Comparison of ENCODE assay signal across 16 mouse cellular contexts in the genomic region with DNA sequence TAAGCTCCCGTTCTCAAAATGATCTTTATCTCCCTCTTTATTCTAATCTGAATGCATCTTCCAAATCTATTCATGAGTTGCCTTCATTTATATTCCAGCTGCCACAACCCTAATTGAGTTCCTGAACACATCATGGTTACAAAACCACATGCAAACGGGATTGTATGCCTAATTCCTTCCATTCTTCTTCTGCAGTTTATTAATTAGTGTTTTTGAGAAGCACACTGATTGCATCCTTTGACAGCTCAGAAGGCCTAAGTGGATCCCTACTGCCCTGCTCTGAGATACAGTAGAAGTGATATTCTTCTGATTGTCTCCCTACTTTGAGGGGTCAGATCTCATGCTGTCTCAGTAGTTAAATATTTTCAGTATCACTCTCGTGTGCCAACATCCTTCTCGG.
"Had no signal": no experiment of that assay in that cellular context is flagged by ENCODE, and none has a peak within 500 bp of the region (broad histone marks: within the 10 kb centered on the region; RNA-seq: fewer than 3 reads in every experiment).

No protein-coding gene starts in this region.

- H3K9me3 ChIP-seq: neural tube, embryonic 13.5 days; neural tube, embryonic 15.5 days; stomach, embryonic 15.5 days had no signal

- H3K4me1 ChIP-seq: neural tube, embryonic 13.5 days; neural tube, embryonic 15.5 days; stomach, embryonic 15.5 days had no signal

- H3K27me3 ChIP-seq: neural tube, embryonic 13.5 days; neural tube, embryonic 15.5 days; stomach, embryonic 15.5 days had no signal

- H3K27ac ChIP-seq: neural tube, embryonic 13.5 days; neural tube, embryonic 15.5 days; stomach, embryonic 15.5 days; stomach, postnatal 0 days had no signal

- H3K4me3 ChIP-seq: neural tube, embryonic 13.5 days; neural tube, embryonic 15.5 days; stomach, embryonic 15.5 days had no signal

- H3K36me3 ChIP-seq: neural tube, embryonic 13.5 days; neural tube, embryonic 15.5 days; stomach, embryonic 15.5 days had no signal

- H3K4me2 ChIP-seq: neural tube, embryonic 13.5 days; neural tube, embryonic 15.5 days; stomach, embryonic 15.5 days had no signal

- DNase-seq: retina, postnatal 1 day; right cerebral cortex, adult 18-20 months; right cerebral cortex, postnatal 14 days; right cerebral cortex, postnatal 25 days; right cerebral cortex, postnatal 4 days; spleen, adult 18-20 months; thymus, adult 18-20 months; thymus, adult 2 months; thymus, postnatal 14 days; thymus, postnatal 25 days; thymus, postnatal 36 days; thymus, postnatal 4 days had no signal

- H3K9ac ChIP-seq: neural tube, embryonic 13.5 days; neural tube, embryonic 15.5 days; stomach, embryonic 15.5 days had no signal
